Mouse (Mus musculus): ENCODE measurements around the gene Lrrc8d.

DNA sequence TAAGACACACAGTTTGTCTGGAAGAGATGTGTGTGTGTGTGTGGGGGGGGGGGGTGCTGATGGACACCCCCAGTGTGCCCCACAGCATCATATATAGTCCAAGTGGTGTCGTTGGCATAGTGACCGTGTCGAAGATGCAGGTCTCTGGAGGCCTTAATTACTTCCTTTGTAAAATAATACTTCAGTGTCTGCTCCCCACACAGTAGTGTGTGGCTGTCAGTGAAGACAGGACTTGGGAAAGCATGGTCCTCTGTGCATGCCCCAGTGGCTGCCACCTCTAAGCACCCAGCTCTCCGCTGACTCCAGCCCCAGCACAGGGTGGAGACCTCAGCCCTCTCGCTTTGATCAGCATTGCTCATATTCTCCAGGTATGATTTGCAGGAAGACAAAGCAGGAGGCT is 76.6 kb downstream of the Lrrc8d start:
- no peak for TF ChIP-seq CTCF (IDR thresholded peaks at IDR 0.05 in 2 of 3, conservative IDR thresholded peaks at IDR 0.05 in 1 of 3; ENCODE audit: control insufficient read depth in 1 of 3, insufficient read depth in 1 of 3, low read depth in 2 of 3, low read length in 3 of 3, poor library complexity in 1 of 3, severe bottlenecking in 1 of 3)
- TF ChIP-seq POLR2A (IDR thresholded peaks at IDR 0.05; ENCODE audit: control insufficient read depth in 1 of 2, insufficient read depth in 1 of 2, low read depth in 1 of 2, low read length in 2 of 2, poor library complexity in 1 of 2): no peak
- no peak for TF ChIP-seq TAL1 (IDR thresholded peaks at IDR 0.05; ENCODE audit: low read length)
- no peak for TF ChIP-seq BHLHE40 (IDR thresholded peaks at IDR 0.05; ENCODE audit: borderline replicate concordance, low read depth, low read length)

Data from MEL (cell line).